Mouse (Mus musculus) hindbrain, postnatal 0 days (tissue): ENCODE measurements at regions not wholly inside any gene's neighbourhood (a gene's known extent, or its start where the extent isn't known, plus 50 kb on each side); places are given as distances from the start of the nearest gene placed in this dataset.

Experiments
- ATAC-seq: fragments of 200-750 bp; cut with Nextera tagmentation; 2 replicates; pipeline ENCODE4 v1.8.0; 2017; ENCODE audit warnings: mild to moderate bottlenecking, moderate TSS enrichment, moderate library complexity
- DNase-seq: peaks from one replicate; pipeline ENCODE4 v3.0.0-alpha.2; 2015; ENCODE audit warnings: low spot score
- H3K27ac ChIP-seq: fragments of 300-500 bp; sonication (generic); 2 replicates; pipeline ENCODE4 v1.5.1; 2014; ENCODE audit warnings: mild to moderate bottlenecking
- H3K27me3 ChIP-seq: fragments of 300-500 bp; sonication (generic); 2 replicates; pipeline ENCODE4 v1.6.1; 2014; ENCODE audit warnings: low read length, mixed read lengths; ENCODE audit not compliant: insufficient read depth
- H3K36me3 ChIP-seq: fragments of 300-500 bp; sonication (generic); 2 replicates; pipeline ENCODE4 v1.6.1; 2014; ENCODE audit warnings: low read length, mixed read lengths; ENCODE audit not compliant: insufficient read depth
- H3K4me1 ChIP-seq: fragments of 300-500 bp; sonication (generic); 2 replicates; pipeline ENCODE4 v1.6.1; 2014; ENCODE audit warnings: antibody characterized with exemption, low read length, mixed read lengths; ENCODE audit not compliant: insufficient read depth
- H3K4me2 ChIP-seq: fragments of 300-500 bp; sonication (generic); 2 replicates; pipeline ENCODE4 v1.6.1; 2014; ENCODE audit warnings: low read depth, mild to moderate bottlenecking, low read length, moderate library complexity, mixed read lengths
- H3K4me3 ChIP-seq: fragments of 300-500 bp; sonication (generic); 2 replicates; pipeline ENCODE4 v1.5.1; 2014; ENCODE audit warnings: low read length
- H3K9ac ChIP-seq: fragments of 300-500 bp; sonication (generic); replicated peaks from 2 replicates; pipeline ENCODE4 v1.6.1; 2014; ENCODE audit warnings: mild to moderate bottlenecking, low read length, moderate library complexity, mixed read lengths
- H3K9me3 ChIP-seq: fragments of 300-500 bp; sonication (generic); 2 replicates; pipeline ENCODE4 v1.6.1; 2016; ENCODE audit warnings: low read length, mixed read lengths
- CTCF ChIP-seq: IDR thresholded peaks from 2 replicates; pipeline ENCODE4 v1.5.1; 2016; ENCODE audit warnings: antibody characterized with exemption, control low read depth, low read depth
- WGBS: fragments of 180-500 bp; shearing (Covaris S2); extraction: QIAGEN DNeasy Blood & Tissue Kit; methylation state at CpG from one replicate; pipeline ENCODE4 v1.1.7; 2014; 5-methylcytosine and 5-hydroxymethylcytosine counted together

GRCm38 (mm10) chr7:130046086-130046485 lies 454.4 kb downstream of the Wdr11 start:
- H3K9me3 ChIP-seq, result no peaks in the 10 kb centered on the region
- 0 out of 2 replicates have a peak, but pooled peaks cover 3% of the 10 kb centered on the region for H3K4me1 ChIP-seq
- H3K36me3 ChIP-seq, result no peaks in the 10 kb centered on the region
- WGBS, result 44% methylated on average over 2 of the region's 2 CpGs
- H3K4me3 ChIP-seq, result no peak overlapping the region
- ATAC-seq (no peak), DNase-seq (no peak)
- H3K4me2 ChIP-seq, result no peak overlapping the region
- H3K27ac ChIP-seq, result no peak overlapping the region
- H3K27me3 ChIP-seq, result no peaks in the 10 kb centered on the region
- TF ChIP-seq CTCF, result no peak
- H3K9ac ChIP-seq, result no peak overlapping the region

- no peaks in the 10 kb centered on the region for H3K36me3 ChIP-seq
- H3K27me3 ChIP-seq, result no peaks in the 10 kb centered on the region
- no peak overlapping the region for H3K4me3 ChIP-seq
- ATAC-seq (no peak), DNase-seq (no peak)
- no peak overlapping the region for H3K9ac ChIP-seq
- H3K4me2 ChIP-seq, result no peak overlapping the region
- no peaks in the 10 kb centered on the region for H3K9me3 ChIP-seq
- 0 out of 2 replicates have a peak, but pooled peaks cover 3% of the 10 kb centered on the region for H3K4me1 ChIP-seq
- H3K27ac ChIP-seq, result no peak overlapping the region
- WGBS, result 55% methylated on average over 11 of the region's 11 CpGs
- no peak for TF ChIP-seq CTCF
These were observed 455.8 kb downstream of the Wdr11 start for GRCm38 (mm10) chr7:130047293-130048034.

- no peak for DNase-seq
- H3K36me3 ChIP-seq, result no peaks in the 10 kb centered on the region
- no peak overlapping the region for H3K4me3 ChIP-seq
- H3K9me3 ChIP-seq, result no peaks in the 10 kb centered on the region
- no peak overlapping the region for H3K27ac ChIP-seq
- 19% methylated on average over 6 of the region's 6 CpGs for WGBS
- ATAC-seq, result no peak
- no peak for TF ChIP-seq CTCF
- H3K9ac ChIP-seq, result no peak overlapping the region
- H3K27me3 ChIP-seq, result no peaks in the 10 kb centered on the region
- H3K4me1 ChIP-seq, result 0 out of 2 replicates have a peak, but pooled peaks cover 3% of the 10 kb centered on the region
- no peak overlapping the region for H3K4me2 ChIP-seq
These were observed 456.6 kb downstream of the Wdr11 start for GRCm38 (mm10) chr7:130048106-130048772.

- H3K4me2 ChIP-seq, result no peak overlapping the region
- no peak overlapping the region for H3K4me3 ChIP-seq
- H3K9ac ChIP-seq, result no peak overlapping the region
- no peaks in the 10 kb centered on the region for H3K36me3 ChIP-seq
- ATAC-seq, result no peak
- no peak for TF ChIP-seq CTCF
- 86% methylated on average over 2 of the region's 2 CpGs for WGBS
- 0 out of 2 replicates have a peak, but pooled peaks cover 3% of the 10 kb centered on the region for H3K4me1 ChIP-seq
- no peak overlapping the region for H3K27ac ChIP-seq
- no peaks in the 10 kb centered on the region for H3K9me3 ChIP-seq
- no peaks in the 10 kb centered on the region for H3K27me3 ChIP-seq
- DNase-seq, result no peak
These were observed 457.8 kb downstream of the Wdr11 start for GRCm38 (mm10) chr7:130049461-130049860.

GRCm38 (mm10) chr7:130050120-130050519 lies 458.5 kb downstream of the Wdr11 start:
- H3K27ac ChIP-seq, result no peak overlapping the region
- no peak overlapping the region for H3K4me3 ChIP-seq
- no peaks in the 10 kb centered on the region for H3K36me3 ChIP-seq
- H3K9ac ChIP-seq, result no peak overlapping the region
- H3K4me1 ChIP-seq, result 0 out of 2 replicates have a peak, but pooled peaks cover 3% of the 10 kb centered on the region
- H3K9me3 ChIP-seq, result no peaks in the 10 kb centered on the region
- WGBS, result 10% methylated on average over 2 of the region's 2 CpGs
- no peaks in the 10 kb centered on the region for H3K27me3 ChIP-seq
- no peak for DNase-seq
- no peak overlapping the region for H3K4me2 ChIP-seq
- no peak for ATAC-seq
- no peak for TF ChIP-seq CTCF

- DNase-seq (no peak), ATAC-seq (no peak)
- Histone ChIP-seq H3K27me3 (no peaks in the 10 kb centered on the region), H3K9me3 (no peaks in the 10 kb centered on the region), H3K4me2 (no peak overlapping the region), H3K27ac (no peak overlapping the region), H3K4me3 (no peak overlapping the region), H3K9ac (no peak overlapping the region), H3K4me1 (no peaks in the 10 kb centered on the region), H3K36me3 (no peaks in the 10 kb centered on the region)
- no peak for TF ChIP-seq CTCF
- WGBS, result 95% methylated on average over 5 of the region's 5 CpGs
These were observed 460.7 kb downstream of the Wdr11 start for GRCm38 (mm10) chr7:130052376-130052775.

- Histone ChIP-seq H3K4me2 (no peak overlapping the region), H3K36me3 (no peaks in the 10 kb centered on the region), H3K4me1 (no peaks in the 10 kb centered on the region), H3K27ac (no peak overlapping the region), H3K27me3 (no peaks in the 10 kb centered on the region), H3K4me3 (no peak overlapping the region), H3K9me3 (no peaks in the 10 kb centered on the region), H3K9ac (no peak overlapping the region)
- no peak for TF ChIP-seq CTCF
- DNase-seq, result no peak
- ATAC-seq, result no peak
- 84% methylated on average over 6 of the region's 6 CpGs for WGBS
These were observed 462.5 kb downstream of the Ate1 start for GRCm38 (mm10) chr7:130057708-130058107.
